Mouse (Mus musculus) neural tube, embryonic 10.5 days (tissue): ENCODE data around the gene Ntn4.

Source experiments
- DNase-seq: peaks from one replicate; pipeline ENCODE4 v3.0.0-alpha.2; 2017; ENCODE audit warnings: low spot score; ENCODE audit errors: extremely low spot score

Gene Ntn4

DNA sequence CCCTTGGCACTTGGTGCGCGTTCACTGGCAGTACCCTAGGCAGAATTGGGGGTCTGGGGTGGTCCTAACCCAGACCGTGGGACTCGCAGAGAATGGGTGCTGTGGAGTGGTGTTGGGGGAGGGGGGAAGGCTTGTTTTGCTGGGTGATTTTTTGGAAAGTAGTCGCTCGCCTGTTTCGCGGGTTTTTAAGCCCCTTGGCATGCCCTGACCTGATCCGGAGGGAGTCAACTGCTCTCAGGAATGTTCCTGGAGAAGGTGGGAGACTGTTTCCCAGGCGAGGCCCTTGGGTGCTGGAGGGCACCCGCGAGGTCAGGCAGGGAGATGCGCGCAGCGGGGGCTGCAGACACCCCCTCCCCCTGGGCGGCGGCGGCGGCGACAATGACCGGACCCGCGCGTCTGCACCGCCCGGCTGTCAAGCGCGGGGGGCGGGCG is at the start of gene Ntn4:
Gene Ntn4, plus strand, starts transcription at position 161 of the 432 bp plus-strand sequence.
- no peak for DNase-seq

DNA sequence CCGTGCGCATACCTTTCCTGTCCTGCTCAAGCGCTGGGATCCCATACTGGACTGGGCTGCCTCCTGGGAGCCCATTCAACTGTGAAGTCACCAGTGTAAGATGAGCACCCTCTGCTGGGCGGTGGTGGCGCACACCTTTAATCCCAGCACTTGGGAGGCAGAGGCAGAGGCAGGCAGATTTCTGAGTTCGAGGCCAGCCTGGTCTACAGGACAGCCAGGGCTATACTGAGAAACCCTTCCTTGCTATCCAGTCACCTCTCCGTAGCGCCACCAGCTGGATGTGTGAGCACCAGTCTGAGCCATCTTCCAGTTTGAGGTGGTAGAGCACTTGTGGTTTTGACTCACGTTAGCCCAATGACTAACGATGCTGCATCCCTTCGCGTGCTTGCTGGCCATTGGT is 48.0 kb upstream of the Ntn4 start:
- DNase-seq, result no peak

DNA sequence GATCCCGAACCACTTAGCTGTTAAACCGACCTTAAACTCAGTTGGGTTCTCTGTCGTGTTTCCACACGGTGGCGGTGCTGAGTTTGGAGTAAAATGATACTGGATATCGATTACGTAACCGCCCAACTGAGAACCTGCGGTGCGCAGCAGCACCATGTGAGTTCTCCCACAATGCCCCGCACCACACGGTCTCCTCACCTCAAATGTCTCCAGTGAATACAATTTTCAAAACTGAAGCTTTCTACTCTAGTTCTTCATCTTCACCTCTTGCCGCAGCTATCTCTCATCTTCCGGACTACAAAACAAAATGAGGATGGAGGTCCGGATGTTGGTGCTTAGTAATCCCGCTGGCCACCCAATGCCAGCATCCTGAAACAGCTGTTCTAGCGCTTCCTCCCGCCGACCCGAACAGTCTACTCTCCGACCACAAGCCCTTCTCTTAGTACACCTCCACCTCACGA is 46.4 kb upstream of the Ntn4 start:
- peak; percentile 84 for DNase-seq

DNA sequence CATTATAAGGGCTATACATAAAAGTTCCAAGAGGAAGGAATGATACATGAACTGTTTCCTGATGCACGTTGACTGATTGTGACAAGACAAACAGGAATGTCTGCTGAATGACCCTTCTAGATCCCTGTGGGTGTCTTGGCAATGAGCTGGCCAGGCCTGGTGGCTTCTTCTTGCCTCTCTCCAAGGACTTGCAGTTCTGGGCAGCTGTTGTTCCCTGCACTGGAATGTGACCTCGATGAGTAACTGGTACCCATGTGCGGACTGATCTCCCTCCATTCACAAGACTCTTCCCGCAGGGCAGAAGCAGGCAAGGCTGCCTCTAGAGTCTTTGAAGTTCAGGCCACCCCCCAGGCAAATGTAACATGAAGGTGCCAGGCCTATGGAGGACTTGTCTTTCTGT is 44.6 kb upstream of the Ntn4 start:
- DNase-seq, result no peak

DNA sequence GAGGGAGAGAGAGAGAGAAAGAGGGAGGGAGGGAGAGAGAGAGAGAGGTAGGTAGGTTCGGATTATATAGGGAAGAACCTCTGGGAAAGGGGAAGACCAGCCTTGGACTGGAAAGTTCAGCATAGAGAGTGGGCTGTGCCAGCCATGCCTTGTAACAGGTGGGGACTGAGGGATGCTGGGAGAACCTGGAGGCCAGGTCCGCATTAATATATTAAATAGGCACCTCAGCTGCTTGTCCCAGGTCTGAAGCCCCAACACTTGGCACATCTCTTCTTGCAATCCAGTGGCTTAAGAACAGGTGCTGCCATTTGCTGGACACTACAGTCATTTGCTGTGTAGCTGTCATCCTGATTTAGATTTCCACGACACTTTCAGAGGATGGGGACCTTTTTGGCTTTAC is 43.8 kb upstream of the Ntn4 start:
- no peak for DNase-seq

DNA sequence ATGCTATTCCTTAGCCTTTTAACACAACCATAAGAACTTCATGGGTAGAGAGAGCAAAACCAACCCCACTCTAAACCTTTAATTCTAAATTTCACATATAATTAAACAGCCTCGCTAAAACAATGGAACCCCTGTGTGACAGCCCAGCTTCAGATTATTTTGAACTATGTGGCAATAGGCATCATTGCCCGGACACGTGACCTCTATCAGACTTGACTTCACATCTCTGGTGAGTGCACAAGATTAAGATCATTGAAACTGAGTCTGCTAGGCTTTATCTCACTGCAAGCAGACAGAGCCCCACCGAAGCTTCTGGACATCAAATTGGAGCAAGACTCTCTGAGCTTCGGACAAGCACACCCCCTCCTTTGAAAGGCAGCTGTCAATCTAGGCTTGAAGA is 38.2 kb upstream of the Ntn4 start:
- DNase-seq, result no peak

DNA sequence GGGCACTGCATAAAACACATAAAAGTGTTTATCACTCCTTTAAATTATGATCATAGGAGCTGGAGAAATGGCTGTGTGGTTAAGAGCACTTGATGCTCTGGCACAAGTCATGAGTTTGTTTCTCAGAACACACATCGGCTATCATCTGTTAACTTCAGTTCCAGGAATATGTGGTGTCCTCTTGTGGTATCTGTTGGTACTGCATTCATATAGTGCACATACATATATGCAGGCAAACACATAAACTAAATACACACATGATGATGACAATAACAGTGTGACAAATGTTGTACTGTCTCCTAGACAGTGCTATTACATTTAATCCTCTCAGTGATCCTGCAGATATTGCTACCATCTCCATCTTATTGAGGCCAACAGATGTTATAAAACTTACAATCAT is 37.2 kb upstream of the Ntn4 start:
- DNase-seq, result no peak

DNA sequence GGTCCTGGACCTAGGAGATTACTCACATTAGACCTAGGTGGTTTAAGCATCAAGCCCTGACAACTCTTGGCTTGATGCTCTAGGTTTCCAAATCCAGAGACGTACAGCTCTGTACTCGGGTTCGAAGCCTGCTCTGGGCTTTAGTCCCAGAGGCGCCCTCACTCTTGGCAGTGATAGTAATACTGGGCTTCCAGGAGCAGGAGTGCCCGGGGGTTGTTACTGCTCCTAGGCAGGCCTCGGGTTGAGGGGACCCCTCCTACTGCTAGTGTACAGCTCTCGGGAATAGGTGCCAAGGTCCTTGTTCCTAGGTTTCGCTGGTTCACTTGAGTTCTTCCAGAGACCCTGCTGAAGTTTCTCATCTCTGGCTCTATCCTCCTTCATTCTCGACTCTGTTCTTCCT is 34.2 kb upstream of the Ntn4 start:
- no peak for DNase-seq

DNA sequence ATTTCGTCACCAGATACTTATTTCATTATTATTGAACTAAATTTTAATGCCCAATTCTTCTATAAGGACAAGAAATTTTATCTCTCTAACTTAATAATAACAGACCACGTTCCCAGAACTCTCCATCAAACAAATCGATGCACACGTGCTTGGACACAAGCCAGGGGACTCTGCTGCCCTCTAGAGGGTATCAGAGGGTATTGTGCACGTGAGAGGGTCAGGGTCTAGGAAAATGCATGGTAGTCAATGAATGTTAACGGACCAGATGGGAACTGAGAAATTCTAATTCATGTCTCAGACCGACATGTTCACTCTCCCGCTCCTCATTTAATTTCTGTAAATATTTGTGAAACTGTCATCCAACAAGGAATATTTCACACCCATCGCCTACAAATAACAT is 32.4 kb upstream of the Ntn4 start:
- DNase-seq, result no peak

DNA sequence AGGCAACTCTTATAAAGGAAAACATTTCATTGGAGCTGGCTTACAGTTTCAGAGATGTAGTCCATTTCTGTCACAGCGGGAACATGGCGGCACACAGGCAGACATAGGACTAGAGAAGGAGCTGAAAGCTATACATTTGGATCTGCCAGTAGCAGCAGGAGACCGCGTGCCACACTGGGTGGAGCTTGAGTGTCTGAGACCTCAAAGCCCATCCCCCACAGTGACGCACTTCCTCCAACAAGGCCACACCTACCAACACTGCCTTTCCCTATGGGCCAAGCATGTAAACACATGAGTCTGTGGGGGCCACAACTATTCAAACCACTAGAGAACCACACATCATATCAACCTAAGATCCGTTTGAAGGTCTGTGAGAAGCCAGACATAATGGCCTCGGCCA is 31.2 kb upstream of the Ntn4 start:
- no peak for DNase-seq

DNA sequence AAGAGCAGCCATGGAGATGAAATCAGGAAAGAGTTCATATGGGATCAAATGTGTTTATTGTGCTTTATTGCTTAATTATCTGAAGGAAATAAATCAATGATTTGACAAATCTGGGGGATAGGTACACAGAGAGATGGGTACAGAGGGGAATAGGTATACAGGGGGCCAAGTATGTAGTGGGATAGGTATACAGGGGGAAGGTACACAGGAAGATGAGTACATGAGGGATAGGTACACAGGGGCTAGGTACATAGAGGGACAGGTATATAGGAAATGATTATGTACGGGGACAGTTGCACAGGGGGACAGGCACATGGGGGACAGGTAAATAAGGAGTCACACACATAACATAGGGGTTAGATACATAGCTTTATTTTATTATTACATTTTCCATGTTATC is 29.6 kb upstream of the Ntn4 start:
- DNase-seq, result no peak

DNA sequence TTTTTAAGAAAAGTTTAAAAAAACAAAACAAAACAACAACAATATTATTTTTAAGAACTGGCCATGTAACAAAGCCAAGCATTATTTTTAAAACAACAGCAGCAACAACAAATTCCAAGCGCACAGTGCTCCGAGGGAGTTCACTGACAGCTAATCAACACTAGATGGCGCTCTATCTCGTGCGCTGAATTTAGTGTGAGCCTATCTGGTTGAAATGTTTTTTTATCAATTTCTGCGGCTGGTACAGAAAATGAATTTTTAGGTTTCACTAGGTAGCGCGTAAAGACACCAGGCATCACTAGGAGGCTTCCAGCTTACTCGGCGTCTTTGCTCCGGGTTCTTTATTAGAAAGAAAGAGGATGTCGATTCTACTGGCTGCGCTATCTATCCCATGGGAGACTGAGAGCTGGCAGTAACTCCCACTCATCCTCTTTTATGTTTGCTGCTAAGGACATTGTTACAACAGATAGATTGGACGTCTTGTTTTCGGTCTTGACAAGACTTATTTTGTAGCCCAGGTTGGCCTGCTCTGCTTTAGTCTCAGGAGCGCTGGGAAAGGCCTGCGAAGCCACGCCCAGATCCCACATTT is 29.0 kb upstream of the Ntn4 start:
- DNase-seq, result peak; percentile 39

DNA sequence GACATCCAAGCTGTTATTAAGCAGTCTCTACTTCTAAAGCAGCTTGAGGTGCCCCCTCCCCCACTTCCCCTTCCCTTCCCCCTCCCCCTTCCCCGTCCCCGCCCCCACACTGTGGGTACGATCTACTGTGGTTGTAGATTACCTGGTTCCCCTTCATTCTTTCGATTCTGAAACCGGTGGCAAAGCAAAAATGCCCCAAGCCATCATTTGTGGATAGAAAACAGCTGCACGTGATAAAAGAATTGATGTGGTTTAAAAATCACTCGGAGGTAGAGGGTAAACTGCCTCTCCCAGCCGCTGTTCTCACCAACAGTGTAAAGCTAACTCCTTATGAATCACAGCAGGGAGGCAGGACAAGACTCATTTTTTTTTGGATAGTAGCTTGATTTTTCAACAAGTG is 25.6 kb upstream of the Ntn4 start:
- DNase-seq, result no peak

DNA sequence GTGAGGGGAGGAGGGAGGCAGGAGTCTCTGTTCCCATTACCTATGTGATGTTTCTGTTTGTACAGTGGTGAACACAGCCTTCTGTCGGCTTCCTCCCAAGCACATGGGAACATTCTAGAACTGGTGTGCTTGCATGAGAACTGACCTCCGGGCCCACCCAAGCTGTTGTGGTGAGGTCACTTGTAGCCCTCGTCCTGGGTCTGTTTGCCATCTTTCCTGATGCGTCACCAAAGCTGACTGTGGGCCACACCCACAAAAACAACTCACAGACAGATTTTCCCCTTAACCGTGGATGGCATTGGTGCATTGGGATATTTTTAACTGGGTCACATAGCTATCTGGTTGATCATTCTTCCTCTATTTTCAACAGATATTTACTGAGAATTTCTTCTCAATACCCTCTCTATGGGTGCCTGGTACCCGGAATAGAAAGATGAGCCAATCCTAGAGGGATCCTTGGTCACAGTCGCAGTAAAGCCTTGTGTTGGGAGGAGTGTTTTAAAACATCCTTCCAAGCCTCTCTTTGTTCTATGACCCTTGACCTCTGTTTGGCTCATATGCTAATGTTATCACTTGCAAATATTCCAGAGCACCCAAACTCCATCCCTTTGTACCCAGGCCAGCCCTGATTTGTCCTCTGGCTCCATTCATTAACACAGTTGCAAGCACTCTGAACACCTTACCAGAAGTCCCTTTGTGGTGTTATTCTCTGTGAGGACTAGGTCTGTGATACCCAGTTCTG is 19.9 kb upstream of the Ntn4 start:
- no peak for DNase-seq

DNA sequence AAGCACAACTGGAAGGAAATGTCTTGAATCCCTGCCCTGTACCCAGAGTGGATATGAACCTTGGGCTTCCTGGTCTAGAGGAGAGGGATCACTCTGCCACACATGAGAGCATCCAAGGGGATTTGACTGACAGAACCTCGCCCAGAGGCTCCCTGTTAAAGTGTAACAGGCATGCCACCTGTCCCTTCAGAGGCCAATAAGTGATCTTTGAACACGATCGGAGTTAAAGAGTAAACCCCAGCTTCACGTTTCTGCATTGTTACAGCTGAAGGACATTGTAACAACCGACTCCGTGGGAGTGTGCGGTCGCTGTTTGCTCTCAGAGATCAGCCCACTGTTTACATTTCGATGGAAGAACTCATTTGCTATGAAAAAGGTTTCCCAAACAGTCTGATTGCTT is 16.8 kb upstream of the Ntn4 start:
- DNase-seq, result no peak

DNA sequence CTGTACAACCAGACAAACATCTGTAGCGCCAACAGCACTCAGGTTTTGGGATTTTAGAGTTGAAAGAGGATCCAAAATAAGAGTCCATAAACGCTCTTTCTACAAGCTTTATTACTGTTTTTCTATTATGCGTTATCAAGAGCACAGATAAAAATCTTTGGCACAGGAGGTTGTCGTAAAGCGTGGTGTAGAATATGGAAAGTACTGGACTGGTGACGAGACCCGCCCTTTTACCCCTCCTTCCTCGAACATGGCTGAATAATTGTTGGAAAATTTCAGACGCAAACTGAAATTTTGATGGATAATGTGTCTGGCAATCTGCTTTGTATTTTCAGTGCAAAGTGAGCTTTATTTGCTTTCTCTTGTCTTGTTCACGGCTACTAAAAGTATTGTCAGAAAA is 16.3 kb upstream of the Ntn4 start:
- no peak for DNase-seq

DNA sequence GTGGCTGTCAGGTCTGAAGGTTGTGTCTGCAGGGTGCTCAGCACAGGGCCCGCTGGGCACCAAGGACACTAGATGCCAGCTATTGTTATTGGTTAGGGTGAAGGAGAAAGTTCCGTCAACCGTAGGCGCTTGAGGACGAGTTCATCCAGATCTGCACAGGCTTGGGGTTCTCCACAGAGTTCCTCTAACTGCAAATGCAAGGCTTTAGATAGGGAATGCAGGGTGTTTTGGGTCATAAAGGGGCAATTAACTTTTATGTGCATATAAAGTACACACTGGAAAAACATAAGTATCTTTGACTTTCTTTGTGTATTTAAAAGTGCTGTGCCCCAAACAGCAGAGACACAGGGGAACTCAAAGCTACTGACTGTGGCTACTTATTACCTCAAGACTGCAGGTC is 10.2 kb upstream of the Ntn4 start:
- no peak for DNase-seq

DNA sequence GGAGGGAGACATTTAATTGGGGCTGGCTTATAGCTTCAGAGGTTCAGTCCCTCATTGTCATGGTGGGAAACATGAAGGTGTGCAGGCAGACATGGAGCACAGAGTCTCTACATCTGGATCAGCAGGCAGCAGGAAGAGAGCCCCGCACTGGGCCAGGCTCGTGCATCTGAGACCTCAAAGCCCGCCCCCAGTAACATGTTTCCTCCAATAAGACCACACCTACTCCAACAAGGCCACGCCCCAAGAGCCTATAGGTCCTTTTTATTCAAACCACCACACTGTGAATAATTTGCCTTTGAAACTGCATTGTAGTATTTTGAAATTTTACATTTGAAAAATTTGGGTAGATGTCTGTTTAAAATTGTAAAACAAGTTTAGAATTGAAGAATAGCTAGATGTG is 8.4 kb upstream of the Ntn4 start:
- DNase-seq, result no peak

DNA sequence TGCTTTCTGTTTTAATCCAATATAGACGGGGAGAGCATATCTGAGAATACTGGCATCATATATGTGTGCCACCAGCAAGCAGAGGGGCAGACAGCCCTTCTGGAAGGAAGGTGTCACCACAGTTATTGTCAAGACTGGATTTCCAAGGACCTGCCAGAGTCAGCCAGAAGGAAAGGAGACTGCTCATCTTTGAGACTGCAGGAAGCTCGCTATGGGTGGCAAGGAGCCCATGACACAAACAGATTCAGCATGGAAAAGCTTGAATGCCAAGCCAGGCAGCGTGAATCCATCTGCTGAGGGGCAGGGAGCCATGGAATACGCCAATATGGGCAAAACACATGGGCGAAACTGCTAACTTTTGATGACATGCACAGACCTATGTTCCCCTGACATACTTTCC is 6.9 kb upstream of the Ntn4 start:
- no peak for DNase-seq

DNA sequence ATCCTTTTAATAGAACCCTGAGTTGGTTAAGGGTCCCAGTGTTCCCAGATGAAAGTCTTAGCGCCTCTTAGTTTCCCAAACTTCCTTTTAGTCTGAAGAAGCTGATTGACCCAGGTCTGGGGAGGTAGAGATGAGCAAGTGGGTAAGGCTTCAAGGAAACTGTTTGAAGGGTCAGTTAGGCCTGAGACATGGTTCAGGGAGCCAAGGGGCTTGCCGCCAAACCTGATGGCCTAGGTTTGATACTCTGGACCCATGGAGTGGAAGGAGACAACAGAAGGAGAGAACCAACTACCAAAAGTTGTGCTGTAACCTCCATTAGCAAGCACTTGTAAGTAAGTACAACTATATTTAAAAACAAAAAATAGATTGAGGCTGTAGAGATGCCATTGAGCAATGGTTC is 6.5 kb upstream of the Ntn4 start:
- DNase-seq, result no peak

DNA sequence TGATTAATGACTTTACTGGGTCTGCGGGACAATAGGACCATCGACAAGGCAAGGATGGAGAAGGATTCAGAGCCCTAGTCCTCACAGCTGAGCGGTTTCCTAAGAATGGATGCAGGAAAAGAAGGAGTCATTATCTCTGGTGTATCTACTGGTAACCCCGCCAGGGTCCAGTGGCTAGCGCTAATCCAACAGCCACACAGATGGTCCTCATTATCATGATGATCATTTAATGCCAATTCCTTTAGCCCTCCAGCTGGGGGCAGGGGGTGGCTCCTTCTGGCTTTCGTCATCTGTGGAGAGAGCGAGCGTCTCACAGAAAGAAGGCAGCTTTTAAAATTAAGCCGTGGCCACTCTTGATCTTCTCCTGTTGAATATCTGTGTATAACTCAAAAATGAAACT is 4.5 kb upstream of the Ntn4 start:
- DNase-seq, result peak; percentile 39

DNA sequence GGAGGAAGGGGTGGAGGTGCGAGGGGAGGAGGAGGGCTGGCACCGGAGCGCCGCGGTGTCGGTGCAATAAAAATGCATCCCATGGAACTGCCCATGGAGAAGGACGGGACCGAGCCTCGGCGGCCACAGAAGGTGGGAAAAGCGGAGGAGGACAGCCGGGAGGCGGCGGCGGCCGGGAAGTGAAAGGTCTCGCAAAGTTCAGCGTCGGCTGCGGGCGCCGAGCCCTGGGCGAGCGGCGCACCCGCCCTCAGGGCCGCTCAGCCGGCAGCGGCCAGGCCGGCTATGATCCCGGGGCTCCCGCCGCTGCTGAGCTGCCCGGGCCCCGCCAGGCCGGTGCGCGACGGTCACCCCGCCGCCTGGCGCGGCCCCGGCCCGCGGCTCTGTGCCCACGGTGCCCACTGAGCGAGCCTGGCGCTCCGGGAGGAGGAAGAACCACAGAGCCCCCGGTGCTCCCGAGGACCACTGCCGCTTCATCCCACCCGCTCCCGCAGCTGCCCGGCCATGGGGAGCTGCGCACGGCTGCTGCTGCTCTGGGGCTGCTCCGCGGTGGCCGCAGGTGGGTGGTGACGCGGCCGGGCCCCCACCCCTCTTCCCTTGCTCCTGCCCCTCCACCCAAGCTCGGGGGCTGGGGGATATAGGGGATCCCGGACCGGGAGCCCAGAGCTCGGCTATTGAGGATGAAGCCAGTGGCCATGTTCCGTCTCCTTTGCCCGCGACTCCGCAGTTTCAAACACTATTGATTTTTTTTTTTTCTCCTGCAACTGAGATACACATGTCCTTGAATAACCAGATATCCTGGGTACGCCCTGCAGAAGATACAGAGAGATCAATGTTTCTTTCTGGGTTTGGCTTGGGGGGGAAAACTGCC is 706 bp downstream of the Ntn4 start:
- DNase-seq, result peak; percentile 79
